Mouse (Mus musculus): ENCODE data around the gene Ccl21a. TPM values are rescaled to one million over a fixed set of nuclear protein-coding genes. Genes with fewer than 3 reads are reported as not detected.
"Not testable (repeated sequence)": the region's sequence is repeated elsewhere in the genome, so short reads cannot be mapped to it uniquely, and the experiment has no call there.

Ccl21a gene
- 85.7 and 88.1 TPM in 2 replicates for polyA plus RNA-seq (2015; fragmentation: Nextera tagmentation; extraction: Ambion mirVana)

DNA sequence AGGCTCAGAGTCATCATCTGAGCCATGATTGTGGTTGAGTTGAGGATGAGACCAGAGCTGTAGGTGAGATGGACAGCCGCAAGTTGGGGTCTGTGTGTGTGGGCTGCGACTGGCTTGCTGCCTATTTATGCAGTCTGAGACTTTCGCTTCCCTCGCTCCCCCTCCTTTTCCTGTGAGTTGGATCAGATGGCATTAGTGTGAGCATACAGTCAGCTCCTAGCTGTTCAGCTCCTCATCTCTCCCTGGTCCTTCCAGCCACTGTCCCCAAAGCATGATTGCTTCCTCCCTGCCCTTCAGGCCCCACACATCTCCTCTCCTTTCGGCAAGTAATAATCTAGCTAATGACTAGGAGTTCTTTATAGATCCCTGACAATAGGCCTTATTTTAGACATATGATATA lies at the start of gene Ccl21a:
TSS of gene Ccl21a (minus strand) at position 101 of the 400 bp plus-strand sequence.
- H3K9ac ChIP-seq; H3K27me3 ChIP-seq (replicated peaks); H3K4me2 ChIP-seq (replicated peaks); H3K9me3 ChIP-seq; H3K4me1 ChIP-seq (replicated peaks); H3K4me3 ChIP-seq (replicated peaks); H3K27ac ChIP-seq; ATAC-seq; H3K36me3 ChIP-seq: not testable (repeated sequence)
- no CpG with 5 or more reads among the region's 5 CpGs for WGBS

DNA sequence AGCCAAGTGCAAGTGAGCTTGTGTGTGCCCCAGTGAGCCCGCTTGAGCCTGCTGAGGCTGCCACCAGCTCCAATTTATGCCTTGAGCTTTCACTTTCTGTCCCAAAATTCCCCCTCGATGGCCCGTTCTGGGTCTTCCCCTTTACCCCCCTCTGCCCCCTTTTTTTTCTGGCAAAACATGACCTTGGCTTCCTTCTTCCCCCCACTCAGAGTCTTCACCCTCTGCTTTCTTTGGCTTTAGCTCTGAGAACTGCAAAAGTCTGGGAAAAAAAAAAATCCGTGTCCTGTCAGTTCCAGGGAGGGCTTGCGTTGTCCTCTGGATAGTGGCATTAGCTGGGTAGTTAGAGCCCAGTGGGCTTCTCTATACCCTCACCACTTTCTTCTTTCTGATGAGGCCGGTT lies 17.3 kb downstream of the Ccl21a start, which contains the start of gene Ccl19:
TSS of gene Ccl19 (minus strand) at position 101 of the 400 bp plus-strand sequence.
- not testable (repeated sequence) for H3K4me3 ChIP-seq (replicated peaks); H3K9ac ChIP-seq; H3K4me2 ChIP-seq (replicated peaks); H3K36me3 ChIP-seq; H3K9me3 ChIP-seq; H3K27ac ChIP-seq; H3K4me1 ChIP-seq (replicated peaks); ATAC-seq; H3K27me3 ChIP-seq (replicated peaks)
- WGBS: no CpG with 5 or more reads among the region's 6 CpGs

DNA sequence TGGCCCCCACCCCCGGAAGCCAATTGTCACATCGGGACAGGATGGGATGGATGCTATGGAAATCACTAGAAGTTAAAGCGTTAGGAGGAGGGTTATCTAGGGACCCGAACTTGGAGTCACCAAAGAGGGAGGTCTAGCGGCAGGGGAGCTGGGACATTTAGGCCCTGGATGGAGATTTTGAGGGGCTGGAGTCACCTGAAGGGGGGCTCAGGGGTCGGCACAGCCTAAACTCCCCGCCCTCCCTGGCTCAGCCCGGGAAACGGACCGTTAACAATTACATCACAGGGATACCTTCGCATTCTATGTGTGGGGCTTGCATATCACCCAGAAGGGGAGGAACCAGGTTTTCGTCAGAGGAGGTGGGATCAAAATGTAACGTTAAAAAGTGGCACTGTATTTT lies 38.5 kb downstream of the Ccl21a start, which contains the start of gene 4930578G10Rik:
TSS of gene 4930578G10Rik (plus strand) at position 301 of the 400 bp plus-strand sequence.
- not testable (repeated sequence) for H3K27me3 ChIP-seq (replicated peaks); H3K9me3 ChIP-seq; H3K4me3 ChIP-seq (replicated peaks); H3K36me3 ChIP-seq; H3K9ac ChIP-seq; H3K4me1 ChIP-seq (replicated peaks); H3K4me2 ChIP-seq (replicated peaks); ATAC-seq; H3K27ac ChIP-seq
- no CpG with 5 or more reads among the region's 13 CpGs for WGBS

Other genes with a start within 250 kb of the Ccl21a start
- not detected in 2 replicates for gene Fam205a2, start 245.8 kb downstream of the Ccl21a start, polyA plus RNA-seq (2015; fragmentation: Nextera tagmentation; extraction: Ambion mirVana)
- not detected in 2 replicates for gene Gm10591, start 161.8 kb downstream of the Ccl21a start, polyA plus RNA-seq (2015; fragmentation: Nextera tagmentation; extraction: Ambion mirVana)
- 0.58 TPM in 1 of 2 replicates, not detected in the other for gene Gm2564, start 144.3 kb downstream of the Ccl21a start, polyA plus RNA-seq (2015; fragmentation: Nextera tagmentation; extraction: Ambion mirVana)
- not detected in 2 replicates for gene Ccl27b, start 118.7 kb downstream of the Ccl21a start, polyA plus RNA-seq (2015; fragmentation: Nextera tagmentation; extraction: Ambion mirVana)
- gene Il11ra2, start 112.1 kb downstream of the Ccl21a start, polyA plus RNA-seq (2015; fragmentation: Nextera tagmentation; extraction: Ambion mirVana): not detected in 2 replicates
- 0.30 TPM in 1 of 2 replicates, not detected in the other for gene 4930578G10Rik, start 38.4 kb downstream of the Ccl21a start, polyA plus RNA-seq (2015; fragmentation: Nextera tagmentation; extraction: Ambion mirVana)
- not detected in 2 replicates for gene Ccl19, start 17.4 kb downstream of the Ccl21a start, polyA plus RNA-seq (2015; fragmentation: Nextera tagmentation; extraction: Ambion mirVana)
- not detected in 2 replicates for gene Fam205a1, start 79.9 kb upstream of the Ccl21a start, polyA plus RNA-seq (2015; fragmentation: Nextera tagmentation; extraction: Ambion mirVana)
- gene Gm12394, start 82.8 kb upstream of the Ccl21a start, polyA plus RNA-seq (2015; fragmentation: Nextera tagmentation; extraction: Ambion mirVana): 0.09 and 0.10 TPM in 2 replicates
- 0.30 and 0.60 TPM in 2 replicates for gene Fam205c, start 100.2 kb upstream of the Ccl21a start, polyA plus RNA-seq (2015; fragmentation: Nextera tagmentation; extraction: Ambion mirVana)
- gene Phf24, start 142.7 kb upstream of the Ccl21a start, polyA plus RNA-seq (2015; fragmentation: Nextera tagmentation; extraction: Ambion mirVana): 0.82 and 1.6 TPM in 2 replicates
- 7.3 and 8.4 TPM in 2 replicates for gene Dnajb5, start 175.8 kb upstream of the Ccl21a start, polyA plus RNA-seq (2015; fragmentation: Nextera tagmentation; extraction: Ambion mirVana)
- 0.28 and 0.33 TPM in 2 replicates for gene 1700022I11Rik, start 195.6 kb upstream of the Ccl21a start, polyA plus RNA-seq (2015; fragmentation: Nextera tagmentation; extraction: Ambion mirVana)
- 461 and 483 TPM in 2 replicates for gene Vcp, start 226.5 kb upstream of the Ccl21a start, polyA plus RNA-seq (2015; fragmentation: Nextera tagmentation; extraction: Ambion mirVana)
- 15.0 and 15.2 TPM in 2 replicates for gene Fancg, start 236.5 kb upstream of the Ccl21a start, polyA plus RNA-seq (2015; fragmentation: Nextera tagmentation; extraction: Ambion mirVana)